Mouse (Mus musculus) layer of hippocampus, postnatal 10 days (tissue): ENCODE data around the gene Tmem150c. TPM values are rescaled to one million over a fixed set of nuclear protein-coding genes. Genes with fewer than 3 reads are reported as not detected.
A peak's percentile ranks its signal among the peaks of the same experiment; 100 is the strongest.

Experiments used
- DNase-seq, 2 experiments: peaks; one replicate each; pipeline ENCODE4 v3.0.0; 2021; ENCODE audit warnings: low spot score in 2 of 2
- long read RNA-seq: library from polyadenylated mRNA; stranded (forward); transcript quantifications from one replicate; pipeline ENCODE4 v2.0.0, GENCODE M21; 2023
- total RNA-seq, 2 experiments: library from RNA; stranded (reverse); gene quantifications; 2 replicates each; pipeline ENCODE4 v1.2.3; 2021

Gene Tmem150c
- 10 to 100 TPM; 69.3 to 71.6 TPM for total RNA-seq
- long read RNA-seq, partial matches to known transcripts, result 6 of 23 reads
- long read RNA-seq, other reads (novel, unspliced or antisense), result 14 of 23 reads

DNA sequence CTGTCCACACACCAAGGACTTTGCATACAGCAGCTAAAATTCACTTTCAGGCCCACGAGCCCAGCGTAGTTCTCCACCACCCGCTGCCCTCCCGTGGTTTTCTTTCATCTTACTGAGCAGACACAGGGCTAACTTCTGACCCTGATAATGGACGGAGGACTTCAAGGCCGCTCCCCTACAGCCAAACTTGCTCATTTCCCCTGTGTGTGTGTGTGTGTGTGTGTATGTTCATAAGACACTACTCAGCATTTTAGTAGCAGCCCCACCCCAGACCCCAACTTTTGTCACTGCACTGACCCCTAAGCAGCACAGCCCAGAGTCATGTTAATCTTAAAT lies at the start of gene Tmem150c:
TSS of gene Tmem150c (minus strand) at position 171 of the 336 bp plus-strand sequence.
- DNase-seq, result no peak

DNA sequence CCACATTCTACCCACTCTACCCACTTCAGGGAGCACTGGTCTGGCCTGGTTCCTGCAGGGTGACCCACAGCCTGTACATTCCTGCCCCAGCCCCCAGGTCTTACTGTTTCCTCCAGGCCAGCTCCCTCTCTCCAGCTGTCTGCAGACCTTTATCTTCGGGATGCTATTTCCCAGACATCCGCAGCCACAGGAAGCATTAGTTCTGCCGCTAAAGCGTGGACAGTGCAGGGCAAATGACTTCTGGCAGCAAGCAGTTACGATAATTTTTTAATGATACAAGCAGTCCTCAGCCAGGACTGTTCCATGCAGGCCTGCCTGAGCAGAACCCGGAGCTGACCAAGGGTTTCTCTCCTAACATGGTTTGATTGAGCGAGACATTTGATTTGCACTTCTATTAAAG lies 49.5 kb upstream of the Tmem150c start:
- no peak for DNase-seq

DNA sequence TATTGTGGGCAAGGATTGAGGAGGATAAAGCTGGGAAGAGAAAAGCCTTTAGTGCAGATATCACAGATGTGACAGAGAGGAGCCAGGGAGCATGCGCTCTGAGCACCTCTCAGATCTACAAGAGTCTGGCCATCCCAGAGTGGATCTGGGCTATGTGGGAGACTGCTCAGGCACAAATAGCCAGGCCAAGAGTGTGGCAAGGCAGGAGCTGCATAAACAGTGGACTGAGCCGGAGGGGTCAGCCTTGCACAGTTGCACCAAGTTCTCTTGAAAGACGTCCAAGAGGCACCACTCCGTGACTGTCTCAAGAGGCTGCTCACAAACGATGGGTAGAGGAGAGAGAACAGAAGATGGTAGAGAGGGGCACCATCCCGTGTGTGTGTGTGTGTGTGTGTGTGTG lies 47.1 kb upstream of the Tmem150c start:
- DNase-seq, result no peak

DNA sequence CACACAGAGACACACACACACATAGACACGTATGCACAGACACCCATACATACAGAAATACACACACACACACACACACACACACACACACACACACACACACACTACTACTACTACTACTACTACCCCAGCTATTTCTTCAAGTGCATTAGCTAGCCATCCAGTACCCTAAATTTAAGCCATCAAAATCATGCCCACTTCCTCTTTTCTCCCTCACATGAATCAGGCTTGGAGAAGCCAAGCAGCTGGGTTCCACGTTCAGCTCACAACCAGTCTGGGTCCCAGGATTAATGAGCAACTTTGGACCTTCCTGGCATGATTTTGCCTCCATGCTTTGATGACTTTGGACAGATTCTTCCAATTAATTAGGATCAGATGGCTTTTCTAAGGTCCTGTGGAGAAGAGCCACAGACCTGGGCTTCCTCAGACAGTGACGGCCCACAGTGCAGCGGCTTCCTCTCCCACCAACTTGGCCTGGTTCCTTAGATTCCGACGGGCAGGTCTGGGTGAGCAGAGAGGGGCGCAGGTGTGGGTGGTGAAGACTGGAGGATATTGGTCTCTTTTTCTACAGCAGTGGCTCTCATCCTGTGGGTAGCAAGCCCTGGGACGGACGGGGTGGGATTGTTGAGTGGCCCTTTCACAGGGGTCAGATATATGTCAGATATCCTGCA lies 46.0 kb upstream of the Tmem150c start:
- DNase-seq, result no peak

DNA sequence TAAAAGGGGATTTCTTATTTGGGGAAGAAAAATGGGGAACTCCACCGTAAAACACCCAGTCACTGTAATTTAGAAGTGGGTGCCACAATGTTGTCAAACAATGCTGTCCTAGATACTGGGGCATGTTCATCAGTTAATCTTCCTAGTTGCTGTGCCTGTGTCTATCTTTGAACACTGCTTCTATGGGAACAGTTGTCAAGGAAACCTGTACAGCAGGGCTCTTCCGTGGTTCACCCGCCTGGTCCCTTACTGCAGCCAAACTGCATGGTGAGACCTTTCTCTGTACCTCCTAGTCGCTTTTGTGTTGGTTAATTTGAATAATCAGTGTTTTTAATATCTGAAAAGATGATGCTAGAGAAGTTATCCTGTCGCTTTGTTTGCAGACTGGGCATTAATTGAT lies 41.2 kb upstream of the Tmem150c start:
- no peak for DNase-seq

DNA sequence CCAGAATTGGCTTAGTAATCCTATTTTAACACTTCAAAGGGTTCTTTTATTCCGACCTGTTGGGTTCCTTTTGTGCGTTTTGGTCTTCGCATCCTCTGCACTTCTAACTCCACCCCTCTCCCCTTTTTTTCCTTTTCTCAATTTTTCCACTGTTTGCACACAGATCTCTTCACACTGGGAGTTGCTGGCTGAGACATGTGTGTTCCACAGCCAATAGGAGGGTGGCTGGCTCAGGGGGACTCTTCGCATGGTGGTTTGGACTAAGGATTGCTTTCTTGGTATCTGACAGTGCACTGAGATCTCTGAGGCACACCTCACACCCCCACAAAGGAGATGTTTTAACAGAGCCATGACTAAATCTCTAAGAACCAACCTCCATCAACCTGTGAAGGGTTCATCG lies 40.7 kb upstream of the Tmem150c start:
- no peak for DNase-seq

DNA sequence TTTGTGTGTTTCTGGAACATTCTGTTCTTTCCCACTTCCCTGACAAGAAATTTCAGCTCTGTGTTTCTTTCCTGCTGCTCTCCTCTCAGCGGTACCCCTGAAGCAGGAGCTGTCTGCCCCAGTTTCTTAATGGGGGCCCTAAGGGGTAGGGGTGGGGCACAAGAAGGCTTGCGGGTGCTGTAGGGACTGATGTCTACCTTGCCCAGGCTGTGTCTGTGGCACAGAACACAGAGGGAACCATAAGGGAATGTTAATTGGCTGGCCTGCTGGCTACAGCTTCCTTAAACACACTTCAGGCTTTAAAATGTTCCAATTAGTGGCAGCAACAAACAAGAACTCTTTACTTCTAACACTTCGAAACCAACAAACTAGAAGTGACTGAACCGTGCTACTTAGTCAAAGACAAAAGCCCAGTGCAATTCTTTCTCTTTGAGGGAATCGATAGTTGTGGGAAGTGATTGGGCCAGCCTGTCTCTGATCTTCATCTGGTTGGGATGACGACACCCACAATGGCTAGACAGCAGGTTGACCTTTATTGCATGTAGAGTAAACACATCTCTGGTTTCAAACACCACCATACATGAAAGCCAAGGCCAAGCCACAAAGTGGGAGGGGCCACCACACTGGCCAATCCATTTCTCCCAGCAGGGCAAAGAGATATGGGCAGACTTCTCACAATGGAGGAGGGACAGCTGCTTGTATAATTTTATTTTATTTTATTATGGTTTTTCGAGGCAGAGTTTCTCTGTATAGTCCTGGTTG lies 39.7 kb upstream of the Tmem150c start:
- DNase-seq, result no peak

DNA sequence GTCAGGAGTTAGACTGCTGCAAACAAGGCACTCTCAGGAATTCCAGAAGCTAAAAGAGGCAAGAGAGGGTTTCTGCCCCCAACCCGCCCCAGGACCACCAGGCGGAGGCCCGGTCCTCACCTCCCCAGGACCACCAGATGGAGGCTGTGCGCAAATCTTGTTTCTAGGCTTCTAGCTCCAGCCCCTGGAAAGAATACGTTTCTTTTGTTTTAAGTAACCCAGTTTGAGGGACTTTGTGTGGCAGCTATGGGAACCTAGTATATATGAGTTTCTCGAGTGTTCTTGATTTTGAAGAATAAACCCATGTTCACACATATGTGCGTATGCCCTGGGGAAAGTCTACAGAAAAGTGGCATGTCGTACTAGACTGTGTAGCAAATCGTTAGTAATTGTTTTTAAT lies 37.9 kb upstream of the Tmem150c start:
- DNase-seq, result no peak

DNA sequence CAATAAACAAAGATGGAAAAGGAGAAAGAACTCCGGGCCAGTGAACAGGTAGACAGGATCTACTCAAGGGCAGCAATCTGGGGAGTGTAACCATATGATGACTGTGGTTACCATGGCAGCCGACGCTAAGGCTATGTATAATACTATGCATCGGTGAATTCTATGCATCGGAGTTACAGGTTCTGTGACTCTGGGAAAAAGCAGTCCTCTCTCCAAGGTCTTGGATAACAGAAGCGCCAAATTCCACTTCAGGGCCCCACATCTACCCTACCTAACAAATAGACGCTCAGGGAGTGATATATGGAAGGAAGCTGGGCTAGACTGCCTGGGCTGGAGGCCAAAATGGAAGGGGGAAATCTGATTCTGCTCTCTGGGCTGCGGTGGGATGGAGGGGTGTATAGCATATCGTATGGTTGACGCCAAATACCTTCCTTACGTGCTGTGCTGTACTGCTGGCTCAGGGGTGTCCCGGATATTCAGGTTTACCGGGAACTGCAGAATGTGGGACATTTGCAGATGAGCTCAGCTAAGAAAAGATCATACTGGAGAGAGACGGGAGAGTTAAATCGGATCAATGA lies 37.3 kb upstream of the Tmem150c start:
- DNase-seq, result no peak

DNA sequence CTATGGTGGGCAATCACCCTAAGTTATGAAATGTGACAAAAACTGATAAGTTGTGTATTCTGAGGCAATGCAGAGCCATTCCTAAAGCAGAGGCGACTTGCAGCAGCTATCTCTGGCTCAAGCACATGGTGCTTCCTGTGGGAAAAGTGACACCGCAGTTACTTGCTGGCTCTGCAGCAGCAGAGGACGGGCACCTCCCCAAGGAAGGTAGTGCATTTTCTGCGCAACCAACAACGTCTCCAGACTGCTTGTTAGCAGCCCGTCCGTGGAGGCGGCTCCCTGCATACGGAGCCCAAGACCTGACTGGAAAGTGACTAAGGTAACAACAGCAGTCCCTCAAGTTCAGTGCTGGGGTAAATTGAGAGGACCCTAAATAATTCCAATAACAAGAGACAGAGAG lies 36.8 kb upstream of the Tmem150c start:
- no peak for DNase-seq

DNA sequence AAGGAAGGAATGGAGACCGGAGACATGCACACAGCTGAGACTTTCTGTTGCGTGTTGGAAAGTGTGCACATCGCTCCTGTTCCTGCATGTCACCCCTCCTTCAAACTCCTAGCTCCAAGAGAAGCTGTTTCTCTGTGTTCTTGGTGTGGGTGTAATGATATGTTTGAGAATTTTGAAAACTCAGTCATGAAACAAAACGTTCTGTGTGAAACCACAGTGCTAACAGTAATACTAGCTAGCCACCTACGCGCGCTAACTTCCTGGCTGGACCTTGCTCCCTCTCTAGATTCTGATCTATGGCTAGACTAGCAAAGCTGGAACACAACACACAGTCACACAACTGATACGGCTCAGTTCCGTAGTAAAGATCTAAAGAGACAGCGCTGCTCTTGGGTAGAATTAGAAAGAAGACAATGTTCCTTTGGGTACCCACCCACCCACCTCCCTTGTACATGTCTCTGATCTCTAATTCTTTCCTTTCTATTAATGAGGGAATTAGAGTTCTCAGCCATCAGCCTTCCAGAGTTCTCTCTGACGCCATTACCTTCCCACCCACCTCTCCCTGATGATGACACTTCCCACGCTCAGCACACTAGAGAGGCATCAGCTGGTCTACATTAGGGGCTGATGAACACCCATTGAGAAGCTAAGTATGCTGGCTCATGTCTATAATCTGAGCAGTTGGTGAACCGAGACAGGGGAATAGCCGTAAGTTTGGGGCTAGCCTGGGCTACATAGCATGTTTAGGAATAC lies 32.0 kb upstream of the Tmem150c start:
- DNase-seq, result no peak

DNA sequence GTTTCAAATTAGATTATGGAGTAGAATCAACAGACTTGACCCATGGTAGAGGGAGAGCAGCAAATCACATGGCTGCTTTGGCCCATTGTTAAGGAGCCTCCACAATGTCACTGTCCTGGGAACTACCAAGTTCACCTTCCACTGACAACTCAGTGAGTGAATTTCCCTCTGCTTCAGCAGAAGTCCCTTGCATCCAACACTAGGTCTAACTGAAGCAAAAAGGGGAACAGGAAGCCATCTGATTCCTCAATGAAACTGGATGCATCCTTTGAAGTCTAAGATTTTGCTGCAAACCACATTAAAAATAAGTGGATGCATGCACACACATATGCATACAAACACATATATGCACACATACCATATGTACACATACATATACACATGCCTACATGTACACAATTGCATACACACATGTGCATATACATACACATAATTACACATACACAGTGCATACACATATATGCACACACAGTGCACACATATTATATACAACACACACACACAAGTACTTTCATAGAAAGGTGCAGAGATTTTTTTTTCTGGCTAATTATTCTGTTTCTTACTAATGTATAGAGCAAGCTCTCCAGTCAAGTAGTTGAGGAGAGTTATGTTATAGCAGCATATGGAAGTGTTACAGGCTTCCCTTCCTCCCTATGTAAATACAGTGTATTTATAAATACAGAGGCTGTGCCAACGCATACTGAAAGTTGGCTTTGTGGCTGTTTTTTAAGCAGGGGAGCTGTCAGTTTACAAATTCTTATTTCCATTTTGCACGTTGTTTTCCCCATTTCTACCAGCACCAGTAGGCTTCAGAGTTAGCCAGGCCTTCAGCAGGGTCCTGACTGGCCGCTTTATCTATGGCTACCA lies 27.7 kb upstream of the Tmem150c start:
- no peak for DNase-seq

DNA sequence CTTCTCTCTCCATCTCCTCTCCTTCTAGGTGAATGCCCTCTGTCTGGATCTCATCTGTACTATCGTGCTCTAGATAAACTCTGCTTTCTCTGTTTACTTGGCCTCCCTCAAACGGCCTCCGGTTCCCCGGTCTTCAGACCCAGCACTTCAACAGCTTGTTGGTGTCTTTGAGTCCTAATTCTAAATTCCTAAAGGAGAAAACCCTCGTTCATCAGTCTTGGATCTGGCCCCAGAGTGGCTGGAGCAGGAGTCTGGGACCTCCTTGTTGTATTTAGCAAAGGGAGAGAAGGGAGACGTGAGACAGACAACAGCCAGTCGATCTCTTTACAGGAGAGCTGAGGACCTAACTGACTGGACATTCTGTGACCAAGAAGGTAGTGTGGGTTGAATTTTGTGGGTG lies 27.0 kb upstream of the Tmem150c start:
- no peak for DNase-seq

DNA sequence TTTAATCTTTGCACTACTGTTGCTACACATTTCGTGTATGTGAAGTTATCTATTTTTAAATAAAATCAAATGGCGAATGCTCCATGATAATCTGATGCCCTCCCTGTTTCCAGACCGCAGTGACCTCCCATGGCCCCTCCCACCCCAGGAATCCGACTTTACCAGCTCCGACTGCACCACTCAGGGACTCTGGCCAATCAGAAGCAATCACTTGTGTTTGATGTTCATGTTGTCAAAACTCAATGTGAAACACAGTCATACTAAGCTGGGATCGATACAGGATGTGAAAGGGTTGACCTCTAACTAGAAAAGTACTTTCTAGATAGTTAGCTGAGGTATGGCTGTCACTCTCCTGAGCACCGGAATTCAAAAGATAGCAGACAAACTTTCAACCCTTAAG lies 26.3 kb upstream of the Tmem150c start:
- no peak for DNase-seq

DNA sequence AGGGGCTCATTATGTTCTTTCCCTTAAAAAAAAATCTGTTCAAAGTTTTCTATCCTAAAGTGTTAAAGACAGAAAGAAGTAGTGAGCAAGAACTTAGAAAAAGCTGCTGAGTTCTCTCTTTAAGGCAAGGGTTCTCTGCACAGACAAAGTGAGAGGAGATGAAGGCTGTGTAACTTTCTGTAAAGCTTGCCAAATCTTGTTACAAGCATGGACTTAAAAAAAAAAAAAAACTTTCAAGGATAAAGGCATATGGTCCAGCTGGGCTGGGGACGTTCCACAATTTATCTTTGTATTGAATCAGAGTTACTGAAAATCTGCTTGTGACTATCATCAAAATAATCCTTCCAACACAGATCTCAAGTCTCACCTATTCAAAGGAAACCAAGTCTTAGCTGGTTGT lies 21.4 kb upstream of the Tmem150c start:
- DNase-seq, result no peak

DNA sequence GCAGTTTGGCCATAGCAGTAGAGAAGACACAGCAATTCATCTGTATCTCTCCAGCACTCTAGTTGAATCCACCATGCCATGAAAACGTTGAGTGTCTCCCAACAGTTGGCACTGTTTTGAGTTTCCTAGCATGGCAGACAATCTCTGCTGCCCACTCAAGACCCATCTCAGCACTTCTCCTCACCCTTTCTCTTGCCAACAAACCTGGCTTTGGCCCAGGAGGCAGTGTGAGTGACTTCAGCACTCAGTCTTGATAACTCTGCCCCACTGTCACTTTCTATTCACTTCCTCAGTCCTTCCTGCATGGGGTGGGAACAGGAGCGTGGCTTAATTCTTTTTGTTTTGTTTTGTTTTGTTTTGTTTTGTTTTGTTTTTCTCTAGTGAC lies 19.2 kb upstream of the Tmem150c start:
- peak in 1 of 2 experiments; percentile 48 for DNase-seq

DNA sequence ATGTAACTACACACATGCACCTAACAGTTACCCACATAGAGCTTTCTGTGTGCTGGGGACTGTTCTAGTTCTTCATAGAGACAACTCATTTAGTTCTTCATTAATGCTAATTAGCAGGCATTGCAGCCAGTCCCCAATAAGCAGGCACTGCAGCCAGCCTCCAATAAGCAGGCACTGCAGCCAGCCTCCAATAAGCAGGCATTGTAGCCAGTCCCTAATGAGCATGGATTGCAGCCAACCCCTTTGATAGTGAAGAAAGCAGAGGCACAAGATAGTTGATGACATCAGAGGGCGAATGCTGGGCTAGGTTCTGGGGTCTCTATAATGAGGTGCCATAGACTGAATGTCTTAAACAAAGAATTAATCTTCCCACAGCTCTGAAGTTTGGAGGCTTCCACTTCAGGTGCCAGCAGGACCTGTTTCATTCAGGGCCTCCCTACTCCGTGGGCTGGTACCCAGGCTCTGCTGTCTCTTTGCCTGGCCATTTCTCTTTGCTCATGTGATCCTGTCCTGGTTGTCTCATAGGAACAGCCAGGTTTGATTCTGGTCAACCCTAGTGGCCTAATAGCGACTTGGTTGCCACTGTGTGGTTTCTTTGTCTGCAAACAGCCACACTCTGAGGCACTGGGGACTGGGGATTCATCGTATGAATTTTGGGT lies 18.6 kb upstream of the Tmem150c start:
- DNase-seq, result peak; percentile 65 to 76

DNA sequence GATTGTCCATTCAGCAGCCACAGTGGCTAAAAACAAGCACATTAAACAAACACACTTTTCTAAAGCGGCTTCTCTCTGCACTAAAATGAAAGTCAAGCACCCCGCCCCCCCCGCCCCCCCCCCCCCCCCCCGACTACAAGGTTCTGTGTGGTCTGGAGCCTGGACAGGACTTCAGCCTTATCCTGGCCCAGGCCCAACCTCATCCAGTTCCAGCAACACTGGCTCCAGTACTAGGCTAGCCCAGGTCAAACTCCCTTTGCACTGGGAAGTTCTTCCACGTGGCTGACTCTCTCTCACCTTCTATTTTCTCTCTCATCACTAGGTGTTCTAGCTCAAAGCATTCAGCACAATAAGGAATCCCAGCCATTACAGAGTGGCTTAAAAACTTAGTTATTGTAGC lies 17.9 kb upstream of the Tmem150c start:
- DNase-seq, result no peak

DNA sequence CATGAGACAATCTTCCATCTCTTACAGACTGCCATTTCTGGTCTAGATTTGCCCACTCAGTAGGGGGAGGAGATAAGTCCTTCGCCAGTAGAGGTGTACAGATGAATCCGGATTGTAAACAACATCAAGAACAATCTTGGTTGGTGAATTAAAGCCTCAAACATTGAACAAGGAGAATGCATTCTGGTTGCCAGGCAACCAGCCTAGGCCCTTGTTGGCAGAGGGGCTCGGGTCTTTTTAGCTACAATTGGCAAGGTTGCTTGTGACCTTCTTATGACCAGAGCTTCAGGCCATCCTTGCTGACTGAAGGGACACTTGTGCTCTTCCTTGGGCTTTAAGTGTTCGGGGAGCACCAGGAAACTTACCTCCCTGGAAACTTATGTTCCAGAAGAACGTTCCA lies 16.5 kb upstream of the Tmem150c start:
- no peak for DNase-seq

DNA sequence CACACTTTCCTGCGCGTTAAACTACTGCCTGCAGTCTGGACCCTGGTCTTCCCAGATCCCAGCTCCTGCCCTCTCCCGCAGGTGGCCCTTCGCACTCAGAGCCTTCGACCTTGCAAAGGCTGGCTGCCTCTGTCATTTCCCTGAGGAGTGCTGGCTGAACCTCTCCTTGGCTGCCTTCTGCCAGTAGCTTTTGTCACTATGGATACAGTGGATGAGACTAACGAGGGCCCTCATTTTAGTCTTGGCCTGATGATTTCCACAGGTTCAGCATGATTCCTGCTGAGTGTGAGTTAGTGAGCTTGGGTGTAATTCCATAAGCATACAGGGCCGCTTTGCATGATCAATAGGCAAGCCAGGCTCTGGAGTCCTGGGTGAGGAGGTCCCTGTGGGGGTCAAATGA lies 16.0 kb upstream of the Tmem150c start:
- no peak for DNase-seq
